Mouse (Mus musculus): ENCODE measurements around the gene Ece2. TPM values are rescaled to one million over a fixed set of nuclear protein-coding genes. Genes with fewer than 3 reads are reported as not detected.

The Ece2 gene
- polyA plus RNA-seq, 1 experiment, result 0.35 TPM

DNA sequence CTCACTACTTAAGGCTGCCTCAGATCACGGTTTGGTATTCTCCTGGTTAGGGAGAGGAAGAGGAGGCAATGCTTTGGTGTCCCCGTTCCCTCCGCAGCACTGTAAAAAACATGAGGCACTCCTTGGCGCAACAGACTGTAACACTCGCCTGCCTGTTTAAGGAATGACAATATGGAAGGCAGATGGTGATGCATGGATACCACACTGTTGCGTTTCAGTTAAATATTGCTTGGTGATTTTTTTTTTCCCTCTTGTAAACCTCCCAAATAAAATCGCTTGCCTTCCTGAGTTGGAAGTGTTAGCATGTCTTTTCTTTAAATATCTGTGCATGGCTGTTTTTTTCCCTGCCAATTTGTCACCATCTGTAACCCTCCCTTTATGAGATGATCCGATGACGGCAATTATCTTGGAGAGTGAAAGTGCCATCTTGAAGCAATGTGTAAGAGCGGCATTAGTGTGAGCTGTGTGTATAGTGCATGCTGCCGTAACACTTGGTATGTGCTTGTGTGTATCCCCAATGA lies 697 bp upstream of the Ece2 start:
- H3K36me3 ChIP-seq (ENCODE audit: control insufficient read depth, insufficient read depth, low read length), result no peaks in the 10 kb centered on the region
- no peak overlapping the region for H3K27ac ChIP-seq (ENCODE audit: control insufficient read depth, insufficient read depth, low read depth, low read length)
- peaks cover 11% of the 10 kb centered on the region for H3K4me1 ChIP-seq (ENCODE audit: control insufficient read depth, insufficient read depth, low read length)
- H3K27me3 ChIP-seq (ENCODE audit: control insufficient read depth, insufficient read depth, low read length), result no peaks in the 10 kb centered on the region
- TF ChIP-seq CTCF (IDR thresholded peaks at IDR 0.05; ENCODE audit: control insufficient read depth, insufficient read depth, insufficient replicate concordance, low read depth, low read length) (no peak), POLR2A (IDR thresholded peaks at IDR 0.05; ENCODE audit: control insufficient read depth, low read depth, low read length) (no peak)
- H3K4me3 ChIP-seq (ENCODE audit: control insufficient read depth, low read depth, low read length), result no peak overlapping the region

DNA sequence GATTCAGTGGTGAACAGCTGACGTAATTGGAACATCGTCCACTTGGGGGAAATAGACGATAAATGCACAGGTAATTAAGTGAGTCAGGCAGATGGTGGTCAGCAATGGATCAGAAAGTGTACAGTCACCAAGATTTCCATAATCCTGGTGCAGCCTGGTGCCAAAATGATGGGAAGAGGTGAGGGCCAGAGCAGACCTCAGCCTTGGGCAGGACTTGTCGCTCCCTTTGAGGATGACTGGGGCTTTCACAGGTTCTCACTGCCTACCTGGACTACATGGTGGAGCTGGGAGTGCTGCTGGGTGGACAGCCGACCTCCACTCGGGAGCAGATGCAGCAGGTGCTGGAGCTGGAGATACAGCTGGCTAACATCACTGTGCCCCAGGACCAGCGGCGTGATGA lies 7.8 kb downstream of the Ece2 start:
- Histone ChIP-seq H3K27ac (ENCODE audit: control insufficient read depth, insufficient read depth, low read depth, low read length) (no peak overlapping the region), H3K36me3 (ENCODE audit: control insufficient read depth, insufficient read depth, low read length) (no peaks in the 10 kb centered on the region), H3K27me3 (ENCODE audit: control insufficient read depth, insufficient read depth, low read length) (no peaks in the 10 kb centered on the region), H3K4me1 (ENCODE audit: control insufficient read depth, insufficient read depth, low read length) (no peaks in the 10 kb centered on the region), H3K4me3 (ENCODE audit: control insufficient read depth, low read depth, low read length) (no peak overlapping the region)
- no peak for TF ChIP-seq POLR2A (IDR thresholded peaks at IDR 0.05; ENCODE audit: control insufficient read depth, low read depth, low read length)
- no peak for TF ChIP-seq CTCF (IDR thresholded peaks at IDR 0.05; ENCODE audit: control insufficient read depth, insufficient read depth, insufficient replicate concordance, low read depth, low read length)

DNA sequence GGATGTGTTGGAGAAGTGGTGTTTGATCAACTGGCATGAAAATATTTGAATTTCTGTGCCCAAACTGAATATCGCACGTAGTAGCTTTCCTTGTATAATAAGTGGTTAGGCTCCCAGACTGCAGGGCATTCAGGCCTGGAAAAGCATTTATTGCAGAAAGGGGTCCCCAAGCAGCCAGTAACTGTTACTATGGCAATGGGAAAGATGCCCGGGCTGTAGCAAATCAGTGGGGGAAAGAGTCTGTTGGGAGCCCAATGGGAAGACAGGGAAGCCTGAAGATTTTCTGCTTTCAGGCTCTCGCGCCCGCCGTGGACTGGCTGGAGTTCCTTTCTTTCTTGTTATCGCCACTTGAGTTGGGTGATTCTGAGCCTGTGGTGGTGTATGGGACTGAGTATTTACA lies 8.7 kb downstream of the Ece2 start:
- no peak for TF ChIP-seq POLR2A (IDR thresholded peaks at IDR 0.05; ENCODE audit: control insufficient read depth, low read depth, low read length)
- no peak for TF ChIP-seq CTCF (IDR thresholded peaks at IDR 0.05; ENCODE audit: control insufficient read depth, insufficient read depth, insufficient replicate concordance, low read depth, low read length)
- no peak overlapping the region for H3K4me3 ChIP-seq (ENCODE audit: control insufficient read depth, low read depth, low read length)
- H3K27me3 ChIP-seq (ENCODE audit: control insufficient read depth, insufficient read depth, low read length), result no peaks in the 10 kb centered on the region
- no peaks in the 10 kb centered on the region for H3K4me1 ChIP-seq (ENCODE audit: control insufficient read depth, insufficient read depth, low read length)
- H3K36me3 ChIP-seq (ENCODE audit: control insufficient read depth, insufficient read depth, low read length), result no peaks in the 10 kb centered on the region
- H3K27ac ChIP-seq (ENCODE audit: control insufficient read depth, insufficient read depth, low read depth, low read length), result no peak overlapping the region

DNA sequence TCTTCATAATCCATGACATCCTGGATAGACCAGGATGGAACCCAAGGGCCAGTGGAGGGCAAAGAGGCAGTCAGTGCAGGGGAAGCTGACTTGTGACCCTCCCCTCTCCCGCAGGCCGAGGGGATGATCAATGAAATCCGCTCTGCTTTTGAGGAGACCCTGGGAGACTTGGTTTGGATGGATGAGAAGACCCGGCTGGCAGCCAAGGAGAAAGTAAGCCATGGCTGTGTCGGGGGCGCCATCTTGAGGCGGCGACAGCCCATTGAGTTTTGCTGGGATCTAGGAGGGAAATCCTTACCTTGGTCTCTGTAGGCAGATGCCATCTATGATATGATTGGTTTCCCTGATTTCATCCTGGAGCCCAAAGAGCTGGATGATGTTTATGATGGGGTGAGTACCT lies 12.5 kb downstream of the Ece2 start:
- Histone ChIP-seq H3K4me3 (ENCODE audit: control insufficient read depth, low read depth, low read length) (no peak overlapping the region), H3K27me3 (ENCODE audit: control insufficient read depth, insufficient read depth, low read length) (no peaks in the 10 kb centered on the region), H3K4me1 (ENCODE audit: control insufficient read depth, insufficient read depth, low read length) (no peaks in the 10 kb centered on the region), H3K36me3 (ENCODE audit: control insufficient read depth, insufficient read depth, low read length) (no peaks in the 10 kb centered on the region), H3K27ac (ENCODE audit: control insufficient read depth, insufficient read depth, low read depth, low read length) (no peak overlapping the region)
- TF ChIP-seq CTCF (IDR thresholded peaks at IDR 0.05; ENCODE audit: control insufficient read depth, insufficient read depth, insufficient replicate concordance, low read depth, low read length), result peak; percentile 54; the same call in 1 of the 2 replicates
- TF ChIP-seq POLR2A (IDR thresholded peaks at IDR 0.05; ENCODE audit: control insufficient read depth, low read depth, low read length), result no peak

DNA sequence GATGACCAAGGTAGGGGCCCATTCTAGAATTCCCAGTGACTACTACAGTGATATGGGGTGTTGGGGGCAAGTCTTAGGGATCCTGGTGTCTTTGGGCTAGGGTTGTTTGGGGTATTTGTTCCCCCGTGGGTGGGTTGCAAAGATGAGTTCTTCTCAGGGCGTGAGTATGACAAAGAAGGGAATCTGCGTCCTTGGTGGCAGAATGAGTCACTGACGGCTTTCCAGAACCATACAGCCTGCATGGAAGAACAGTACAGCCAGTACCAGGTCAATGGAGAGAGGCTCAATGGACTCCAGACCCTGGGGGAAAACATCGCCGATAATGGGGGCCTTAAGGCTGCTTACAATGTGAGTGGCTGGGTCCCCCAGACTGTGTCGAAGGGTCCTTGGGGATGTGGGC lies 14.3 kb downstream of the Ece2 start:
- no peak overlapping the region for H3K4me3 ChIP-seq (ENCODE audit: control insufficient read depth, low read depth, low read length)
- TF ChIP-seq CTCF (IDR thresholded peaks at IDR 0.05; ENCODE audit: control insufficient read depth, insufficient read depth, insufficient replicate concordance, low read depth, low read length), result no peak
- TF ChIP-seq POLR2A (IDR thresholded peaks at IDR 0.05; ENCODE audit: control insufficient read depth, low read depth, low read length), result no peak
- no peak overlapping the region for H3K27ac ChIP-seq (ENCODE audit: control insufficient read depth, insufficient read depth, low read depth, low read length)
- no peaks in the 10 kb centered on the region for H3K4me1 ChIP-seq (ENCODE audit: control insufficient read depth, insufficient read depth, low read length)
- H3K36me3 ChIP-seq (ENCODE audit: control insufficient read depth, insufficient read depth, low read length), result no peaks in the 10 kb centered on the region
- no peaks in the 10 kb centered on the region for H3K27me3 ChIP-seq (ENCODE audit: control insufficient read depth, insufficient read depth, low read length)

DNA sequence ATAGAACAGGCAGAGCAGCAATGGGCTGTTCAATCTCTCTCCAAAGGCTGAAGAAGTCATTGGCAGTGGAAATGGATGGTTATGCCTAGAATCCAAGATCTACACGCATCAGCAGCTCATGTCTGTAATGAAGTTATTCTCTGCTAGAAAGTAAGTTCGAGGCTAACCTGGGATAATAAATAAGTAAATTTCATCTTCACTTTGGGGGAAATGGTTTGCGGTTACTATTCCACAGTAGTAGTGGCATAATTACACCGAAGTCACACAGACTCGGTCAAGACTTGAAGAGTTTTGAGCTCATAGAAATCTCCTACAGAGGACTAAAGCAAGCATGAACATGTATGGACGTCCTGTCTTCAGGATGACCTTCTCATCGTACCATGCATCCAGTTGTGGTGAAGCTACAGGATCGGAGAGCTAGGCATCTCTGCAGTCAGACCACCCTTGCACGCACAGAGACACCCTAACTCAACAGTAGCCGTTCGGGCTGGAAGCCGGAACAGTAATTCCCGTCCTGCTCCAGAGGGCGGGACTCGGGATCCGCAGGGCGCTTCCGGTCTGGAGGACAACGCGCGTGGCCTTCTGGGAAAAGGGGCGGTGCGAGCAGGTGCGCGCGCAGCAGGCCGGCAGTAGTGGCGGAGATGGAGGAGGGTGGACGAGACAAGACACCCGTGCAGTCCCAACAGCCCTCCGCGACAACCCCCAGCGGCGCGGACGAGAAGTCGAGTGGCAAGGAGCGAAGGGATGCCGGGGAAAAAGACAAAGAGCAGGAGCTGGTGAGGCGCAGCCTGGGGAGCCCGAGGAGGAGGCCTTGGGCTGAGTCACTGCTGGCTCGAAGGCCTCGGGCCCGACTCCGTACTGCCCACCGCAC lies 21.7 kb downstream of the Ece2 start, which contains the start of gene Psmd2:
Gene Psmd2, plus strand, starts transcription at position 577 of the 871 bp plus-strand sequence.
- no peak for TF ChIP-seq CTCF (IDR thresholded peaks at IDR 0.05; ENCODE audit: control insufficient read depth, insufficient read depth, insufficient replicate concordance, low read depth, low read length)
- TF ChIP-seq POLR2A (IDR thresholded peaks at IDR 0.05; ENCODE audit: control insufficient read depth, low read depth, low read length), result peak; percentile 98
- peak within 1 kb of the TSS; percentile 90 for H3K27ac ChIP-seq (ENCODE audit: control insufficient read depth, insufficient read depth, low read depth, low read length)
- H3K27me3 ChIP-seq (ENCODE audit: control insufficient read depth, insufficient read depth, low read length), result no peaks in the 10 kb centered on the region
- H3K4me1 ChIP-seq (ENCODE audit: control insufficient read depth, insufficient read depth, low read length), result no peaks in the 10 kb centered on the region; the same call in 1 of the 2 replicates
- H3K36me3 ChIP-seq (ENCODE audit: control insufficient read depth, insufficient read depth, low read length), result no peaks in the 10 kb centered on the region; the same call in none of the 2 replicates
- peak within 1 kb of the TSS; percentile 94 for H3K4me3 ChIP-seq (ENCODE audit: control insufficient read depth, low read depth, low read length)

DNA sequence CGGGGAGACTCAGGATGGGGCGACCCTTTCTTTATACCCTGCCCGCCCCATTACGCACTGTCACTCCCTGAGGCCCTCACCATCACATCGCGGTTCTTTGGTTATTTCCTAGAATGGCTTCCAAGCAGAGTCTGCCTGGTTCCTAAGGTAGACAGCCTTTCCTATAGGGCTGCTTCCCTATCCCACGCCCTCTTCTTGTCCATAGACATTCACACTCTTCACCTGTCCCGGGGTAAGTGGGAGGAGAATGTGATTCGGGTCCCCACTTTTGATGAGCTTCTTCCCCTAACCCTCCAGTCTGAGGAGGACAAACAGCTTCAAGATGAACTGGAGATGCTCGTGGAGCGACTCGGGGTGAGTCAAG lies 22.3 kb downstream of the Ece2 start:
- Histone ChIP-seq H3K27me3 (ENCODE audit: control insufficient read depth, insufficient read depth, low read length) (no peaks in the 10 kb centered on the region), H3K4me1 (ENCODE audit: control insufficient read depth, insufficient read depth, low read length) (no peaks in the 10 kb centered on the region; the same call in 1 of the 2 replicates), H3K27ac (ENCODE audit: control insufficient read depth, insufficient read depth, low read depth, low read length) (peak overlapping the region; percentile 74), H3K36me3 (ENCODE audit: control insufficient read depth, insufficient read depth, low read length) (no peaks in the 10 kb centered on the region; the same call in none of the 2 replicates), H3K4me3 (ENCODE audit: control insufficient read depth, low read depth, low read length) (peak overlapping the region; percentile 94)
- no peak for TF ChIP-seq CTCF (IDR thresholded peaks at IDR 0.05; ENCODE audit: control insufficient read depth, insufficient read depth, insufficient replicate concordance, low read depth, low read length)
- no peak for TF ChIP-seq POLR2A (IDR thresholded peaks at IDR 0.05; ENCODE audit: control insufficient read depth, low read depth, low read length)

All from testis, adult 2 months (tissue).